Mouse (Mus musculus) lung, postnatal 25 days (tissue): ENCODE measurements at regions not wholly inside any gene's neighbourhood (a gene's known extent, or its start where the extent isn't known, plus 50 kb on each side); places are given as distances from the start of the nearest gene placed in this dataset.
"Not testable (repeated sequence)": the region's sequence is repeated elsewhere in the genome, so short reads cannot be mapped to it uniquely, and the experiment has no call there.

Experiments
- DNase-seq: peaks from one replicate; pipeline ENCODE4 v3.0.0; 2022; ENCODE audit warnings: low spot score

DNA sequence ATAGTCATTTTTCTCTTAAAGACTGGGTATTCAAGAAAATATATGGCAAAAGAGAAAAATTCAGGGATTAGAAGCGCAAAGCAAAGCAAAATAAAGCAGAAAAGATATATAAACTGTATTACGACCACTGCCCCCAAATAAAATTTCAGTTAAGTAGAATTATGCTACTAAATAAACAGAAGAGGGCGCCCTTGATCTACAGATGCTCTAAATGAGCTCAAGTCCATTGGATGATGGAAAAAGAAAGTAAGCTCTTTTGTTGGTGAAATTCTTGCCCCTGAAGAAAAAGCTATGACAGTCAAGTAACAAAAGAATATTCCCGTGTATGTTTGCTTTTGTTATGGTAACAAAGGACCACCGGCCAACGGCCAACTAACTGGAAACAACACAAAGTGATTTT is 165.5 kb upstream of the Stk26 start:
- peak; percentile 26 for DNase-seq

DNA sequence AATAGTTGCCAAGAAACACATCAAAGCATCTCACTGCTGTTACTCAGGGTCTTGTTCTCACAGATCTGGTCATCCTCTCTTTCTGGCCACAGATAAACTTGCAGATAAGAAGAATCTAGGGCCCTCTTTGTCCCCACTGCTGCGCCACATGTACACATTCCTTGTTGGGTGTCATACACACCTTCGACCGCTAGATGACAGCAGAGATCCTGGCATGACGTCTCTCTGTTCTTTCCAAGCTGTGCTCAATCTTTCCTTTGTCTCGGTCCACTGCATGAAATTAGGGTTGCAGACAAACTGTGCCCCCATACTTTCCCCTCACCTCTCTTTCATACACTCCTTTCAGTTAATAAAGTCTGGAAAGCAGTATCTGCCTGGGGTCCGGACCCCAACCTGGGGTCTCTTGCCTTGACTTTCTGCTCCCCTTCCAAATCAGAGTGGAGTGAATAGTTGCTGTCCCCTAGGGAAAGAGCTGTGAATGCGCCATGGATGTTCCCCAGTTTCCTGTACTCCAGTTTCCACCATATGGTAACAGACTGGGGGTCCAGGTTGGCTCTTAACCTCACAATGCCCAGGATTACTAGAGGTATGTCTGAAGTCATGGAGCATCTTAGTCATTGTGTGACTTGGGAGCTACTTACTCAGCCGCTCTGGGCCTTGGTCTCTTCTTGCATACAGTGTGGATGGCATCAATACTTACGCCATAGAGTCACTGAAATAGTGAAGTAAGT is 182.8 kb upstream of the Stk26 start:
- peak; percentile 53 for DNase-seq

DNA sequence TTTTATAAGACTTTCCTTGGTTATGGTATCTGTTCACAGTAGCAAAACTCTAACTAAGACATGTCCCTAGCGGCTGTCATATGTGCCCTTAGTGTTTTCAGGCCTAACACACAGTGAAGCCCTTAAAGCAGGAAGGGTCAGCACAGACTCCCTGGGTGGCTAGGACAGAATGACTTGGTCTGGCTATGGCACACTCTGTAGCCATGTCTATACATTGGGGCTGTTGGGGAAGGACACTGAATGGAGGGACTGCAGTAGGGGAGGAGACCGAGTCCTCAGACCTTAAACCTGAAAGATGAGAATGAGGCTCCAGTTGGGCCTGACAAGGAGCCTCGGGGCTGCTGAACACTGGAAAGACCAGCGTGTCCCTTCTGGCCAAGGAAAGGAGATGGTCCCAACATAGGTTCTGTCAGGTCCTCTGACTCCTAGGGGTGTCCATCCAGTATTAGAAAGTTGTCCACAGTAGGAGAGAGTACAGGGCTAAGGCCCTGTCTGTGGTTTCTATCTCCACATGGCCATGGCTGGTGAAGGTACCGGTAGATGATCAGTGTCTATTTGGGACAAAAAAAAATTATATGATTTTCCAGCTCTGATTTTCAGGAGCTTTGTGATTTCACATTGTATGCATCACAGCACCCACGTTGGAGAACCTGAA is 183.5 kb upstream of the Stk26 start:
- DNase-seq, result no peak

DNA sequence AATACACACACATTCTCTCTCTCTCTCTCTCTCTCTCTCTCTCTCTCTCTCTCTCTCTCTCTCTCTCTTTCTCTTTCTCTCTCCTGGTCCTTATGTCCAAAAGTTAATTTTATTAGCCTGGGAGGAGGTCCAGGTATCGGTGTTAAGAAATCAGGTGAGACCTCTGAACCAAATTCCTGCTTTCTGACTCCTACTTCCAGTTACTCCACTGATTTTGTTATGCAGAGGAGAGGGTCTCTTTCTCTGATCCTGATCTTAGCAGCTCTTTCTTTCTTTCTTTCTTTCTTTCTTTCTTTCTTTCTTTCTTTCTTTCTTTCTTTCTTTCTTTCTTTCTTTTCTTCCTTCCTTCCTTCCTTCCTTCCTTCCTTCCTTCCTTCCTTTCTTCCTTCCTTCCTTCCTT is 185.5 kb upstream of the Stk26 start:
- not testable (repeated sequence) for DNase-seq

DNA sequence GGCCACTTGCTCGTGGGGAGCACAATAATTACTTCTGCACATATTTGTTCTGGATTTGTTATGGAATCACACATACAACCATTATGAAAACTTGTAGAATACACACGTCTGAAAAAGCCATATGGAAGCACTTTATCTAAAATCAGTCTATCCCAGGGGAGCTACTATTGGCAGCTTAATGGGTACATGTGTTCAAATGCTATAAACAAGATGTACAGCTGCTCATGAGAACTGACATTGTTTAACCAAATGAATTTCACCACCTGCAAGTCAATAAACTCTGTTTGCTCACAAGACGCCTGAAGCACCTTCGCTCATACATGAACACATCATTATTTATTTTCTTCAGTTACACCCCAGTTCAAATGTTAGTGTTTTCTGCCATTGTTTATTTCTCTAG is 199.5 kb upstream of the Stk26 start:
- no peak for DNase-seq

DNA sequence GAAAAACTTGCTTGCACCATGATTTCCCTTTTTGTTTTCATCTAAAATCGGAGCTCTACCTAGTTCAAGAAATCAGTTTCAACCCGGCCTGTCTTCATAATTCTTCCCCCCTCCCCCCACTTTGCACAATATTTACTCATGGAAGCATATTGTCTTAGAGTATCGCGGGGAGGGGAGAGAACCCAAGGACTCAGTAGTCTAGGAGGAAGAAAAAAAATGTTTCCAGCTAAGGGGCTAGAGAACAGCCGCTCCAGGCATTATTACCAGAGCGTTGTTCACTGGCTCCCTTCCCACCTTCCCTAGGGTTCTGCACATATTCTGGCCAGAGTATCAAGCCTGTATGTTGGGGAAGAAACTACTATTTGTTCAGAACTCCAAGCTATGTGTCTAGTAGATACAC is 205.2 kb upstream of the Stk26 start:
- no peak for DNase-seq

DNA sequence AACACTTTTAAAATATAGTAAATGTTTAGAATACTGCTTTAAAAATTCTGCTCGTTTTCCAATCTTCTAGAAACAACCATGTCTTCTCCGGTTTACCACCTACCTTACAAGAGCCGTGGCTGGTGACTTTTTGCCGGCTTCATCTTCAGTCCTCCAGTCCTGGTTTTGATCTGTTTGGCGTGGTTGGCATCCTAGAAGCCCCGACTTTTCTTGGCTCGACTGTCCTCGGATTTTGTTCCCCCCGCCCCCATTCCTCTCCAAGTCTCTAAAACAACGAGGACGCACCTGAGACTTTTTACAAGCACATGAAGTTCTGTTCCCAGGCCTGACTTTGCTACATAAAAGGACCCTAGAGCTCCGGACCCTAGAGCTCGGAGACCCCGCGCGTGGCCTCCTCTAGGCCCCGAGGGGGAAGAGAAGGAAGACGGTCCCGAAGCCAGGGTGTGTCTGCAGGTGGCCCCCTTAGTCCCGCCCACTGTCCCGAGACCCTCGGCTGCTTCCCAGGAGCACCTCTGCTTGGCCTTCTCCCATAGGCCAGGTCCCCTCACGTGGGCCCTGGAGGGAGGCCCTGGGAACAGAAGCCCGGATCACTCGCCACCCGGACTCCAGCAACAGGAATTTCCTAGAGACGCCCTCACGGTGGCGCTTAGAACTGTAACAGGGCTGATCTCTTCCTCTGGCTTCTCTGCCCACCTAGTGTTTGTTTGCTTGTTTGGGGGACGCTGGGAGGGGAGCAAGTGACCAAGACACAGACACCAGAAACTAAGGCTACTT is 205.8 kb upstream of the Stk26 start:
- peak; percentile 84 for DNase-seq

DNA sequence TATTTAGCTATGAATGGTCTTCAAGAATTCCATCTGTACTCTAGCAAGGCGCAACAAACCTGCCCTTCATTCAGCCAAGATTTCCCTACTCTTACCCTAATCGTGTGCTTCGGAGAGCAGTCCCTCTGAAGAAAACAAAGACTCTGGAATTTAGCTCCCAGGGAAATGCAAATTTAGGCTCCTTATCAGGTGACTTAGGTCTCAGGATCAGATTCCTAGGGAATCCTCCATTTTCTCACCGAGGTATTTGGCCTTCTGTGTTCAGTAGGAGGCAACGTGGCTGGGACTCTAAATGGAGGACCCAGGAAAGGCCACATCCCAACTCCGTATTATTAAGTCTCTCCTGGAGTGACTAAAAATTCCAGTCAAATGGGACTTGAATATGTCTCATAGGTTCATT is 204.2 kb upstream of the Olfr1324 start:
- DNase-seq, result no peak

DNA sequence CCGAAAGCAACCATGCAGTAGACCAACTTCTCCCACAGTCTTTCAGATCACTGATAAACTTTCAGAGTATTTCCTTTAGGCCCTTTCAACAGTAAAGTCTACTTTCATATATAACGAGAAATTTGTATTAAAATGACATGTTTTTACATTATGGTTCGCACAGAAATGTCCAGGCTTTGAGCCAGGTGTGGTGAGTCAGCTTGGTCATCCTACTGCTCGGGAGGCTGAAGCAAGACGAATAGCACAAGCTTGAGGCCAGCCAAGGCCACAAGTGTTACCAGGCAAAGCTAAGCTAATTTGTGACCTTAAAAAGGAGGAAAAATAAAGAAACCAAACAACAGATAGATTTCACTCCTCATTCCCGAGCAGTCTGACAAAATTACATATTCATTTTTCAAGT is 197.0 kb upstream of the Olfr1324 start:
- no peak for DNase-seq

DNA sequence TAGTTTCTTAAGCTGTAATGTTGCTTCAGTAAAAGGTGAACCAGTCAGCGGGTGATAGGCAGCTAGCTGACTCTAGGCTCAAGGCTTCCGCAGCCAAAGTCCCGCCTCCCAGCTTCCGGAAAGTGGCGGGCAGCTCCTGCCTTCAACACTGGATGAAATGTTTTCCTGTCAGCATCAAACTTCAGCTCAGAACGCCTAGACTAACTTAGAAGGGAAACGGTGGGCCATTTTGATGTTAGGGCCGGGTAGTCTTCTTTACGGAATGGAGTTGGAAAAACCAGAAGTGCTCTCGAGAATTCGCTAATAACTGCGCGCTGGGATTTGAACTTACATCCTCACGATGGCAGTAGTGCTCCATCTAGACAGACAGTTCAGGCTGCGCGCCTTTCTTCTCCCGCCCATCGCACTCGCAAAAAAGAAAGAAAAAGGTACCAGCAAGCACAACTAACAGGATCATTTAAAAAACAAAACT is 194.7 kb upstream of the Olfr1324 start:
- peak; percentile 84 for DNase-seq

DNA sequence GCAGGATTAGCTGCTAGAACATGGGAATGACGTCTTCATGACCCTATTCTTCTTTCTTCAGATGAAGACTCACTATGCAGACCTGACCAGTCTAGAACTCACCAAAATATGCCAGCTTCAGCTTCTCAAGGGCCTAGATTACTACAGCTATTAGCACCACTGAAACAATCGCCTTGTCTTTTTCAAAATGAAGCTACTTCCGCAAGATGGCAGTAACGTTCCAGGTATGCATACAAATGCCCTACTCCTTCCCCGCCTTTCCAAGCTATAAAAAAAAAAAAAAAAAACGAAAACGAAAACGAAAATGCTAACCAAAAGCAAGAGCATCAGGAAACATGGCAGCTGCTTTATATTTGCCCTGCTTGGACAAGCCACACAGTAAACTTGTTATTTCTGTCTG is 192.6 kb upstream of the Olfr1324 start:
- peak; percentile 46 for DNase-seq

DNA sequence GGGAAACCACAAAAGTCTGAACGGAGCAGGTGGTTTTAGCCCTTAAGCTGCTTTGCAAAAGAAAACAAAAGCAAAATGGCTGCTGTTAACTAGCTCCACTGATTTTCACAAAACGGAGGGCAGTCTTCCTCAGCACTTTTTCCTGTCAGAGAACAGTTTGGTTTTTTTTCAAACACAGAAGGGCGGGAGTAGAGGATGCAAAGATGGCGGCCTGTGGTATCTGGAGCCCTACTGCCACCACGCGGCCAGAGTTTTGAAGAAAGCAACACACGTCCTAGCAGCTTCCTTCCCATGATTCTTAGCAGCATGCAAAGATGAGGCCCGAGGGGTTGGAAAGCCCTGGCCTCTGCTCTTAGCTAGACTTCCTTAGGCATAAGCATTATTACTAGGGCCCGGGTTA is 191.6 kb upstream of the Olfr1324 start:
- DNase-seq, result peak; percentile 91

DNA sequence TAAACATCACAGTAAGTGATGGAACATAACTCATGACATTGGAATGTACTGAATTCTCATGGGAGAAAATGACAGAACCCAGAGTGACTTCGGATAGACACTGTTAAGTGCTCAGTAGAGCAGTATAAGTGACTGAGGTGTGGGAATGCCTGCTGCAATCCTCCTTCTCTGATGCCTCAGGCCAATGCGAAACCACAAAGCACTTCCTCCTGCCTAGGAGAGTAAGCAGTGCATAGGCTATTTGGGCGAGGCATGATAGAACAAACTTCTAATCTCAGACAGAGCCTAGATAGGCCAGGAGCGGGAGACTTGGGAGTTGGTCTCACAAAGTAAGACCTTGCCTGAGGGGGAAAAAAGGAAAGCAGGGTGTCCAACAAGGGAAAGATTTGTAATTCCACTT is 190.6 kb upstream of the Olfr1324 start:
- no peak for DNase-seq

DNA sequence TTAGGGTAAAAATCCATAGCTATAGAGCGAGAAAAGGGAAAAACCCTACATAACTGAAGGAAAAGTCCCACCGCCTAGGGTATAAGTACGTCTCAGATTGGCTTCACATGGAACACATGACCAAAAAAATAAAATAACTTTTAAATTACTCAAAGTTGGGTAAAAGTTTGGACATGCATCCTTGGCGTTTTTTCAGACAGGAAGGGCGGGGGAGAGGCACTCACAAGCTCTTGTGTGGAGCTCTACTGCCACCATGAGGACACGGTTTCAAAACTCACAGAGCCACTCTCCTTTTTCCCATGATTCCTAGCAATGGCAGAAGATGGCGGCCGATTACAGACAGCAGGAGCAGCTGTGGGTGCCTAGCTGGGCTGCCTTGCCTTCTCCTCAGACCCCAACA is 188.6 kb upstream of the Olfr1324 start:
- DNase-seq, result peak; percentile 92

DNA sequence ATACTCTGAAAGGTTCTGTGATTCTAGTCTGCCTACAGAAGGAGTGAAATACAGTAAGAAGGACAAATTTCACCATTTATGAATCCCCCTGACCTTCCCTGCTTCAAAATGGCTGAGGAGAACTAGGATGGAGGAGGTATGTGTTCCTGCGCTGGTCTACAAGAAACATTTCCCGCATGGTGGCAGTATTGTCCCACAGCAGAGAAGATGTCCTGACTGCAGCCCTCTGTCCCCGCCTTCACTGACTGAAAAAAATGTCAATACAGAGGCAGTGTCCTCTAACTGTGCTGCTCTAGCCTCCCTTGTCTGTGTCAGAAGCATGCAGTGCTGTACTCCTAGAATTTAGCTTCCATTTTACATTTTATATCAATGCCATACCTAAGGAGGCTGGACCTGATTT is 186.6 kb upstream of the Olfr1324 start:
- DNase-seq, result peak; percentile 90

DNA sequence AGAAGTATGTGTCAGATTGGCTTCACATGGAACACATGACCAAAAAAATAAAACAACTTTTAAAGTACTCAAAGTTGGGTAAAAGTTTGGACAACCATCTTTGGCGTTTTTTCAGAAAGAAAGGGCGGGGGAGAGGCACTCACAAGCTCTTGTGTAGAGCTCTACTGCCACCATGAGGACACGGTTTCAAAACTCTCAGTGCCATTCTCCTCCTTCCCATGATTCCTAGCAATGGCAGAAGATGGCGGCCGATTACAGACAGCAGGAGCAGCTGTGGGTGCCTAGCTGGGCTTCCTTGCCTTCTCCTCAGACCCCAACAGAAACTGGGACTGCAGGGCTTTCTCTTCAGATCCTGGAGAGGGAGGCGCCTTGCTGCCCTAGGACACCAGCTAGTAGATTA is 186.1 kb upstream of the Olfr1324 start:
- peak; percentile 70 for DNase-seq

DNA sequence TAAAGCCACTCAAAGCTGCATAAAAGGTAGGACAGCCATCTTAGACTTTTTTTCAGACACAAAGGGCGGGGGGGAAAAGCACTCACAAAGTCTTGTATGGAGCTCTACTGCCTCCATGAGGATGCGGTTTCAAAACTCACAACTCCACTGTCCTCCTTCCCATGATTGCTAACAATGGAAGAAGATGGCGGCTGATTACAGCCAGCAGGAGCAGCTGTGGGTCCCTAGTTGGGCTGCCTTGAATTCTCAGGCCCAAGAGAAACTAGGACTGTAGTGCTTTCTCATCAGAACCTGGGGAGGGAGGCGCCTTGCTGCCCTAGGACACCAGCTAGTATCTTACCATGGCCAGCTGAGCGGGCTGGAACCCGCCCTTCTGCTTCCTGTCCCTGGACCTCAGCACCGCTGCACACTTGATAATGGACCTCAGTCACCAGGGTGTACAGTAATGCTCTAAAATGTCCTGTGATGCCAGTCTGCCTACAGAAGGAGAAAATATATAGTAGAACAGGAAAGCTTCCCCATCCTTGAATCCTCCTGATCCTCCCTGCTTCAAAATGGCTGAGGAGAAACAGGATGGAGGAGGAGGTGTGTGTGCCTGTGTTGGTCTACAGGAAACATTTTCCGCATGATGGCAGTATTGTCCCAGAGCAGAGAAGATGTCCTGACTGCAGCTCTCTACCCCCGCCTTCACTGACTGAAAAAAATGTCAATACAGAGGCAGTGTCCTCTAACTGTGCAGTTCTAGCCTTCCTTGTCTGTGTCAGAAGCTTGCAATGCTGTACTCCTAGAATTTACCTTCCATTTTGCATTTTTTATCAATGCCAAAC is 183.7 kb upstream of the Olfr1324 start:
- DNase-seq, result peak; percentile 94

DNA sequence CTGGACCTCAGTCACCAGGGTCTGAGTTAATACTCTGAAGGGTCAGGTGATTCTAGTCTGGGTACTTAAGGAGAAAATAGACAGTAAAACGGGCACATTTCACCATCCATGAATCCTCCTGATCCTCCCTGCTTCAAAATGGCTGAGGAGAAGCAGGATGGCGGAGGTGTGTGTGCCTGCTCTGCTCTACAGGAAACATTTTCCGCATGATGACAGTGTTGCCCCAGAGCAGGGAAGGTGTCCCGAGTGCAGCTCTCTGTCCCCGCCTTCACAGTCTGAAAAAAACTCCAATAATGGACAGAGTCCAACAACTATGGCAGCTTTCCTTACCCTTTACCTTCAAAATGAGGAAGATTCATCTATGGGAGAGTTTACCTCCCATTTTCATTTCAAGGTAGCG is 179.8 kb upstream of the Olfr1324 start:
- DNase-seq, result not testable (repeated sequence)

DNA sequence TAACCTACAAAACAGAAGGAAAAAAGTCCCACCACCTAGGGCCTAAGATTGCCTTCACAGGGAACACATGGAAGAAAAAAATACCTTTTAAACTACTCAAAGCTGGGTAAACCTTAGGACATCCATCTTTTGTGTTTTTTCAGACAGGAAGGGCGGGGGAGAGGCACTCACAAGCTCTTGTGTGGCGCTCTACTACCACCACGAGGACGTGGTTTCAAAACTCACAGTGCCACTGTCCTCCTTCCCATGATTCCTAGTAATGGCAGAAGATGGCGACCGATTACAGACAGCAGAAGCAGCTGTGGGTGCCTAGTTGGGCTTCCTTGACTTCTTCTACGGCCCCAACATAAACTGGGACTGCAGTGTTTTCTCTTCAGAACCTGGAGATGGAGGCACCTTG is 179.3 kb upstream of the Olfr1324 start:
- peak; percentile 87 for DNase-seq

DNA sequence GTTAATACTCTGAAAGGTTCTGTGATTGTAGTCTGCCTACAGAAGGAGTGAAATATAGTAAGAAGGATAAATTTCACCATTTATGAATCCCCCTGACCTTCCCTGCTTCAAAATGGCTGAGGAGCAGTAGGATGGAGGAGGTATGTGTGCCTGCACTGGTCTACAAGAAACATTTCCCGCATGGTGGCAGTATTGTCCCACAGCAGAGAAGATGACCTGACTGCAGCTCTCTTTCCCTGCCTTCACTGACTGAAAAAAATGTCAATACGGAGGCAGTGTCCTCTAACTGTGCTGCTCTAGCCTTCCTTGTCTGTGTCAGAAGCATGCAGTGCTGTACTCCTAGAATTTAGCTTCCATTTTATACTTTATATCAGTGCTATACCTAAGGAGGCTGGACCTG is 177.2 kb upstream of the Olfr1324 start:
- DNase-seq, result peak; percentile 90

DNA sequence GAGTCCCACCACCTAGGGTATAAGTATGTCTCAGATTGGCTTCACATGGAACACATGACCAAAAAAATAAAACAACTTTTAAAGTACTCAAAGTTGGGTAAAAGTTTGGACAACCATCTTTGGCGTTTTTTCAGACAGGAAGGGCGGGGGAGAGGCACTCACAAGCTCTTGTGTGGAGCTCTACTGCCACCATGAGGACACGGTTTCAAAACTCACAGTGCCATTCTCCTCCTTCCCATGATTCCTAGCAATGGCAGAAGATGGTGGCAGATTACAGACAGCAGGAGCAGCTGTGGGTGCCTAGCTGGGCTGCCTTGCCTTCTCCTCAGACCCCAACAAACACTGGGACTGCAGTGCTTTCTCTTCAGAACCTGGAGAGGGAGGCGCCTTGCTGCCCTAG is 176.7 kb upstream of the Olfr1324 start:
- DNase-seq, result peak; percentile 78

DNA sequence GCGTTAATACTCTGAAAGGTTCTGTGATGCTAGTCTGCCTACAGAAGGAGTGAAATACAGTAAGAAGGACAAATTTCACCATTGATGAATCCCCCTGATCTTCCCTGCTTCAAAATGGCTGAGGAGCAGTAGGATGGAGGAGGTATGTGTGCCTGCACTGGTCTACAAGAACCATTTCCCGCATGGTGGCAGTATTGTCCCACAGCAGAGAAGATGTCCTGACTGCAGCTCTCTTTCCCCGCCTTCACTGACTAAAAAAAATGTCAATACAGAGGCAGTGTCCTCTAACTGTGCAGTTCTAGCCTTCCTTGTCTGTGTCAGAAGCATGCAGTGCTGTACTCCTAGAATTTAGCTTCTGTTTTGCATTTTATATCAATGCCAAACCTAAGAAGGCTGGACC is 174.6 kb upstream of the Olfr1324 start:
- peak; percentile 98 for DNase-seq
